Mouse (Mus musculus) urinary bladder, postnatal 25 days (tissue): Measurements from ENCODE around the gene Gm10959.

ENCODE experiments used
- DNase-seq: peaks from one replicate; pipeline ENCODE4 v3.0.0; 2022; ENCODE audit warnings: low spot score

The Gm10959 gene

GRCm38 (mm10) chr3:122894772-122895171 lies 24.4 kb downstream of the Gm10959 start, which contains the start of gene Fabp2:
Gene Fabp2 (plus strand): TSS chr3:122895072.
- DNase-seq, result no peak

- no peak for DNase-seq
Observed at GRCm38 (mm10) chr3:122888371-122888819, 30.8 kb downstream of the Gm10959 start.

- DNase-seq, result no peak
Observed at GRCm38 (mm10) chr3:122887505-122888301, 31.5 kb downstream of the Gm10959 start.

GRCm38 (mm10) chr3:122878705-122879315 lies 40.4 kb downstream of the Gm10959 start:
- no peak for DNase-seq

- no peak for DNase-seq
Observed at GRCm38 (mm10) chr3:122877543-122877942, 41.6 kb downstream of the Gm10959 start.

- no peak for DNase-seq
Observed at GRCm38 (mm10) chr3:122876870-122877269, 42.3 kb downstream of the Gm10959 start.

GRCm38 (mm10) chr3:122871596-122871995 lies 47.6 kb downstream of the Gm10959 start:
- DNase-seq, result no peak

GRCm38 (mm10) chr3:122868270-122868669 lies 50.9 kb downstream of the Gm10959 start:
- DNase-seq, result no peak

GRCm38 (mm10) chr3:122865092-122865491 lies 54.1 kb downstream of the Gm10959 start:
- DNase-seq, result no peak
